Mouse (Mus musculus) brain, adult 2 months (tissue): ENCODE measurements around the gene Ppip5k2.
"Not testable (repeated sequence)": the region's sequence is repeated elsewhere in the genome, so short reads cannot be mapped to it uniquely, and the experiment has no call there.

Source experiments
- DNase-seq: peaks from one replicate; pipeline ENCODE4 v3.0.0; 2011; ENCODE audit warnings: low read depth, low spot score

The Ppip5k2 gene

GRCm38 (mm10) chr1:97769904-97770753 is at the start of gene Ppip5k2, which contains the start of gene Gin1:
Gene Ppip5k2 (minus strand): TSS chr1:97770411.
Gene Gin1 (plus strand): TSS chr1:97770172.
- DNase-seq, result peak; percentile 99

GRCm38 (mm10) chr1:97809255-97809912 is 39.2 kb upstream of the Ppip5k2 start:
- DNase-seq, result peak; percentile 62

- DNase-seq, result no peak
Measured at GRCm38 (mm10) chr1:97804520-97804919, 34.3 kb upstream of the Ppip5k2 start.

GRCm38 (mm10) chr1:97802207-97802902 is 32.1 kb upstream of the Ppip5k2 start:
- DNase-seq, result peak; percentile 48

- no peak for DNase-seq
Measured at GRCm38 (mm10) chr1:97795936-97796335, 25.7 kb upstream of the Ppip5k2 start.

GRCm38 (mm10) chr1:97794110-97794509 is 23.9 kb upstream of the Ppip5k2 start:
- DNase-seq, result no peak

GRCm38 (mm10) chr1:97788490-97788889 is 18.3 kb upstream of the Ppip5k2 start:
- no peak for DNase-seq

- DNase-seq, result no peak
Measured at GRCm38 (mm10) chr1:97787674-97788073, 17.5 kb upstream of the Ppip5k2 start.

GRCm38 (mm10) chr1:97785685-97786393 is 15.6 kb upstream of the Ppip5k2 start:
- DNase-seq, result no peak

GRCm38 (mm10) chr1:97784928-97785327 is 14.7 kb upstream of the Ppip5k2 start:
- peak; percentile 44 for DNase-seq

GRCm38 (mm10) chr1:97781674-97782073 is 11.5 kb upstream of the Ppip5k2 start:
- DNase-seq, result no peak

- DNase-seq, result no peak
Measured at GRCm38 (mm10) chr1:97773973-97774372, 3.8 kb upstream of the Ppip5k2 start.

GRCm38 (mm10) chr1:97773362-97773761 is 3.2 kb upstream of the Ppip5k2 start:
- no peak for DNase-seq

- DNase-seq, result no peak
Measured at GRCm38 (mm10) chr1:97771727-97772126, 1.5 kb upstream of the Ppip5k2 start.

GRCm38 (mm10) chr1:97771118-97771517 is 907 bp upstream of the Ppip5k2 start:
- DNase-seq, result no peak

- DNase-seq, result peak; percentile 39
Measured at GRCm38 (mm10) chr1:97769294-97769903, 812 bp downstream of the Ppip5k2 start.

GRCm38 (mm10) chr1:97768906-97769293 is 1.3 kb downstream of the Ppip5k2 start:
- no peak for DNase-seq

GRCm38 (mm10) chr1:97768089-97768488 is 2.1 kb downstream of the Ppip5k2 start:
- DNase-seq, result no peak

- DNase-seq, result not testable (repeated sequence)
Measured at GRCm38 (mm10) chr1:97765712-97766111, 4.5 kb downstream of the Ppip5k2 start.

- DNase-seq, result peak; percentile 64
Measured at GRCm38 (mm10) chr1:97761477-97761876, 8.7 kb downstream of the Ppip5k2 start.

- peak; percentile 30 for DNase-seq
Measured at GRCm38 (mm10) chr1:97760598-97760997, 9.6 kb downstream of the Ppip5k2 start.
